Mouse (Mus musculus): Measurements from ENCODE around the gene Olfr288.

Olfr288 gene

DNA sequence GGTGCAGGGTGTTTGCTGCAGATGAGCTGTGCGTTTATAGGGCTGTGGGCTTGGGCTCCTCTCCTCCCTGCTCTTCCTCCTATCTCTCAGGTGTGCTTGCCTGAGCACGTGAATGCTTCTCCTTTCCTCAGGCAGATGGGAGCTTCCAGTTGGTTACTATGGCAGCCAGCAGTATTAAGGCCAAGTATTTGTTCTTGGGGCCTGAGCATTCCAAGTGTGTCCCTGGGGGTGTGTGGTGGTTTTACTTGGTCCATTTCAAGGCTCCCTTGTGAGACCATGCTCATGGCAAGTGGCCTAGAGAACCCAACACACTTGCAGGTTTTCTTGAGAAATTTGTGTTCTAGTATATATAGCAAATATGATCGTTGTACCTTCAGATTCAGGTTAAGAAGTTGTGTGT, at the start of gene Olfr288:
Olfr288 (minus strand) TSS at position 101 of the 400 bp plus-strand sequence.
- no peak for DNase-seq (ENCODE audit: inconsistent age in 2 of 2, low spot score in 1 of 2)

DNA sequence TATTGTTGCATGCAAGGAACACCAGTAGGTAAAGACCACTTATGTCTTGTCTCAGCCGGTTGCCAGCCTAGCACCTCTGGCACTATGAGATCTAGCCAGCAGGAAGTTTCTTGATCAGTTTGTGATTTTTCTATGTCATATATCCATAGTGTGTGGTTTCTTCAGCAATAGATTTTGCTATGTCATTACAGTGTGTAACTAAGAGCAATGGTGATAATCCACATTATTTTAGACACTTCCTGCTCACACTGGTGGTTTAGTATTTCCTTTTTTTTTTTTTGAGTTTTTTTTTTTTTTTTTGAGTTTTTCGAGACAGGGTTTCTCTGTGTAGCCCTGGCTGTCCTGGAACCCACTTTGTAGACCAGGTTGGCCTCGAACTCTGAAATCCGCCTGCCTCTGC, 40.1 kb upstream of the Olfr288 start:
- no peak for DNase-seq (ENCODE audit: inconsistent age in 2 of 2, low spot score in 1 of 2)

DNA sequence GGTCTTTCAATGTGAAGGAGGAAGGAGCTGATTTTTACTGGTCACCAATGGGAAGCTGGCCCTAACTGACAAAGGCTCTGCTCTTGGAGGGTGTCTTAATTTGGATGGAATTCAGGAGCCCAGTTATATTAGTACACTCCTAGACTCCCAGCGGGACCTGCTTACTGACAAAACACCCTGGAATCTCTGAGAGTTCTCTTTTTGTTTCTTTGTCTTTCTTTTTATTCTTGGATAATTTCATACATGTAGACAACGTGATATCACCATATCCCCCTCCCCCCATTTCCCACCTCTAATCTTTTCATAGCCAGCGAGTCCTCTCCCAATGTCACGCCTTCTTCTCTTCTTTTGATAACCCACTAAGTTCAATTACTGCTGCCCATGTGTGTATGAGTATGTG, 39.0 kb upstream of the Olfr288 start, which contains the start of gene Olfr286:
Olfr286 (minus strand) TSS at position 101 of the 400 bp plus-strand sequence.
- DNase-seq (ENCODE audit: inconsistent age in 2 of 2, low spot score in 1 of 2): no peak

- no peak for DNase-seq (ENCODE audit: inconsistent age in 2 of 2, low spot score in 1 of 2)
These were observed 30.8 kb upstream of the Olfr288 start for GRCm38 (mm10) chr15:98226096-98226495.

DNA sequence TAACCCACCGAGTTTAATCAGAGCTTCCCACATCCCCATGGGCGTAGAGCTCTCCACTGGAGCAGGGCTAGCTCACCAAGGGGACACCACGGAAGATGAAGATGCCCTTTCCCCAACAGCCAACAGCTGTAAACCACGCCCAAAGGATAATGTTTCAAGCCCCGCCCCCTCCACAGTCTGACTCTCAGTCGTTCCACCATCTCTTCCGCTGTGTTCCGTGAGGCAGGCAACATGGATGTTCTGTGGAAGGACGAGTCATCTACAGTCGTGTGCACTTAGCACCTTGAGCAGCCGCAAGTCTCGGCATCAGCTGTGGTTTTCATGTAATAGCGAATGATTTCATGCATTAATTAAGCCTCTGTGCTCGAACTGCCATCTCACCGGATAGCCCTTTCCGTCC, 30.3 kb upstream of the Olfr288 start:
- no peak for DNase-seq (ENCODE audit: inconsistent age in 2 of 2, low spot score in 1 of 2)

DNA sequence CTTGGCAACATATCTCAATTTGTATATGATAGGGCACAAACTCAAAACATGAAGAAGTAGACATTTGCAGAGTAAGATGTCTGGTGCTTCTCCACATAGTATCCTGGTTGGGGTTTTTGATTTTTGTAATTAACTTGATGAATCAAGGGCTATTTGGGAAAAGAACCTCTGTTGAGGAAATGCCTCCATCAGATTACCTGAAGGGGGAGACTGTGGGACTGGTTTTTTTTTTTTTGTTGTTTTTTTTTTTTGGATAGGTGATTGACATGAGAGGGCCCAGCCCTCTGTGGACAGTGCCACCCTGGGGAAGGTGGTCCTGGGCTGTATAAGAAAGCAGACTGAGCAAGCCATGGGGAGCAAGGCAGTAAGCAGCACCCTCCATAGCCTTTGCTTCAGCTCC, 27.0 kb upstream of the Olfr288 start:
- DNase-seq (ENCODE audit: inconsistent age in 2 of 2, low spot score in 1 of 2): no peak

DNA sequence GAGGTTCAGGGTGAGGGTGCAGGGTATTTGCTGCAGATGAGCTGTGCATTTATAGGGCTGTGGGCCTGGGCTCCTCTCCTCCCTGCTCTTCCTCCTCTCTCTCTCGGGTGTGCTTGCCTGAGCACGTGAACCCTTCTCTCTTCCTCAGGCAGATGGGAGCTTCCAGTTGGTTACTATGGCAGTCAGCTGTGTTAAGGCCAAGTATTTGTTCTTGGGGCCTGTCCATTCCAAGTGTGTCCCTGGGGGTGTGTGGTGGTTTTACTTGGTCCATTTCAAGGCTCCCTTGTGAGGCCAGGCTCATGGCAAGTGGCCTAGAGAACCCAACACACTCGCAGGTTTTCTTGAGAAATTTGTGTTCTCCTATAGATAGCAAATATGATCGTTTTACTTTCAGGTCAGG, 25.5 kb upstream of the Olfr288 start, which contains the start of the genes Gm44579 and Olfr287:
Gm44579 (minus strand) TSS at position 101 of the 400 bp plus-strand sequence.
Olfr287 (minus strand) TSS at position 180 of the 400 bp plus-strand sequence.
- no peak for DNase-seq (ENCODE audit: inconsistent age in 2 of 2, low spot score in 1 of 2)

- DNase-seq (ENCODE audit: inconsistent age in 2 of 2, low spot score in 1 of 2): no peak
These were observed 18.8 kb upstream of the Olfr288 start for GRCm38 (mm10) chr15:98214130-98214529.

DNA sequence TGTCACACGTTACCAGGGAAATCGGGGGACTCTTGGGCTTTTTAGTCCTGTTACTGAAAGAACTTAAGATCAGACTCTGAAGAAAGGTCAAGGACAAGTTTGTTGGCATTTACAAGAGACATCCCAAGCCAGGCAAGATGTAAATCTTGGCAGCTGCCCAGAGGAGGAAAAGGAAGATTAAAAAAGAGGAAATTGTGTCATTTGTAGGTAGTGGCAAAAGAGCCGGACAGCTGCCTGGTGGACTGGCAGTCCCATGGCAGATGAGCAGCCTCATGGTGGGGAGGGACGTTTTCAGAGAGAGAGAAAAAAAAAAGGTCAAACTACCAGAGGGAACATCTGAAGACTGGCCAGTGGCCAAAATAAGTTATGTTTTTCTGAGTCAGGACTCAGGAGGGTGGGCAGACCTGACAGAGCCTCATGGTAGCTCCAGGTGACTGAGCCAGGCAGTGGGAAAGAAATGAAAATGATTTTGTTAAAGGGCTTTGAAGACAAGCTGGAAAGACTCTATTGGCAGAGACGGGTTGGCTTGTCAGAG, 18.1 kb upstream of the Olfr288 start:
- peak; percentile 30 to 66 for DNase-seq (ENCODE audit: inconsistent age in 2 of 2, low spot score in 1 of 2)

- DNase-seq (ENCODE audit: inconsistent age in 2 of 2, low spot score in 1 of 2): no peak
These were observed 14.3 kb upstream of the Olfr288 start for GRCm38 (mm10) chr15:98209676-98210075.

- no peak for DNase-seq (ENCODE audit: inconsistent age in 2 of 2, low spot score in 1 of 2)
These were observed 10.9 kb downstream of the Olfr288 start for GRCm38 (mm10) chr15:98184456-98184855.

DNA sequence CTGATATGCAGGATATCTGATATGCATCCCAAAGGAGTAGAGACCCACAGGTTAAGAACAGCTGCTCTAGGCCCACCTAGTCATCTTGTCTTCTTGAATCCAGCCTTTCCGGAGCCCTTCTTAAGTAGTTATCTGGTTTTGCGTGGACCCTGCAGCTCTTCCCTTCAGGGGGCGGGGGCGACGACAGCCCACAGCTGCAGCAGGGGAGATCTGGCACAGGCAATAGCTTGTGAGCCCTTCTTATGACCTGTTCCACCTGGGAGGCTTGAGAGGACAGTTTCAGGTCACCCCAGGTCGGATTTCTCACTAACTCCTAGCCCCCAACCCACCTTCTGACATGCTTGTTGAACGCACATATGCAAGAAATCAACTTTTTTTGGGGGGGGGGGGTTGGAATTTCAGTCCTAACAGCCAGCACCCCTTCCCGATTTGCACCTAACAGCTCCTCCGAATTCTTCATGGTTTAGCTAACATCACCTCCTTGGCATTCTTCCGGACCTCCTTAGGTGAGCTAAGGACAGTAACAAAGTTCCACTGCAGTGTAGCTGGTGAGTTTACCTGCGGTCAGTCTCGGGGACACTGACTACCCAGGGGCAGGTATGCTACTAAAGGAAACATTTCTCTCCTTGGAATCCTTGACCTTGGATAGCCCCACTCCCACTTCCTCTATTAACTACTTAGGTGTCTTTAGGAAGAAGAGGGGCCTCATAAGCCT, 13.3 kb downstream of the Olfr288 start:
- no peak for DNase-seq (ENCODE audit: inconsistent age in 2 of 2, low spot score in 1 of 2)

GRCm38 (mm10) chr15:98181132-98181711, 14.1 kb downstream of the Olfr288 start:
- peak; percentile 95 to 97 for DNase-seq (ENCODE audit: inconsistent age in 2 of 2, low spot score in 1 of 2)

GRCm38 (mm10) chr15:98180567-98181131, 14.7 kb downstream of the Olfr288 start:
- DNase-seq (ENCODE audit: inconsistent age in 2 of 2, low spot score in 1 of 2): peak in 1 of 2 experiments; percentile 37

DNA sequence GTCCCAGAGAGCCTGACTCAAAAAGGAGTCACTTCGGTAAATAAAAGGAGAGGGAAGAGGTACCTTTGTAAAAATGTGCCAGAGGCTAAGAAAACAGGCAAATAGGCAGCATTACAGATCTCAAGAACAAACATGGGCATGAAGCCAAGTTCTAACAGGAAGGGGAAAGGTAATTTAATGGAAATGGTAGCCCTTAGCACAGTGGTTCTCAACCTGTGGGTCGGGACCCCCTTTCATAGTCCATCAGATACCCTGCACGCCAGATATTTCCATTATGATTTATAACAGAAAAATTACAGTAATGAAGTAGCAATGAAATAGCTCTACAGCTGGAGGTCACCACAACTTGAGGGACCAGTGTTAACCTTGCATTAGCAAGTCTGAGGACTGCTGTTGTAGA, 18.0 kb downstream of the Olfr288 start:
- no peak for DNase-seq (ENCODE audit: inconsistent age in 2 of 2, low spot score in 1 of 2)

DNA sequence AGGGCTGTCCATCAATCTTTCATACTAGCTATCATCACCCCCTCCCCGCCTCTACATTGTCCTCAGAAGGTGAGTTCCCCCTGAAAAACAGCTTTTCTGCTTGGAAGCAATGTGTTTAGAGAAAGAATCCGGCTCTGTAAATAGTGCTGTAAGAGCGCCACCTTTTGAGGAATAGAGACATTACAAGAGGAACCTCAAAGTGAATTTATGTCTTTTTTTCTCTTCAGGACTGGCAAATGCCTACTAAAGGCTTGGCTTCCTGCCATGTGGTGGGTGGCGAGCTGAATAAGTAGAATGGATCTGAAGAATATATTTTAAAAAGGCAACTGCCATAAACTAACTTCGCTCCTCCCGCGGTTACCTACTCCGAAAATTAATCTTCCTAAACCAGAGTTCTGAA, 21.5 kb downstream of the Olfr288 start:
- DNase-seq (ENCODE audit: inconsistent age in 2 of 2, low spot score in 1 of 2): peak in 1 of 2 experiments; percentile 82

DNA sequence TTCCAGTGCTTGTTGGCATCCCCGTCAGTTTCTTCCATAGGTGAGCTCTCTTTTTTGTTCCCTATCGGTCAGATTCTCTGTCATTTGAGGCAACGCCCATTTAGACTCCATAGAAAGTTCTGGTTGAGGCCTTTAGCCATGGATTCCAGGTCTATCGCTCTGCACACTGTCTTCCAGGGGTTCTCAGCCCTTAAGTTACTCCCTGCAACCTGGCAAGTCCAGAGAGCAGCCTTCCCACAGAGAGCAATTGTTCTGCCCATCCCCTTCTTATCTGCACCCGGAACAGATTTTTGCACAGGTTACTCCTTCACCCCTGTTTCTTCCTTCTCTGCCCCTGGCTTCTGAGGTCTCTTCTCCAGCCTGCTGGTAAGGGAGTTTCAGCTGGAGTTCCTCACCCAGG, 23.2 kb downstream of the Olfr288 start:
- no peak for DNase-seq (ENCODE audit: inconsistent age in 2 of 2, low spot score in 1 of 2)

DNA sequence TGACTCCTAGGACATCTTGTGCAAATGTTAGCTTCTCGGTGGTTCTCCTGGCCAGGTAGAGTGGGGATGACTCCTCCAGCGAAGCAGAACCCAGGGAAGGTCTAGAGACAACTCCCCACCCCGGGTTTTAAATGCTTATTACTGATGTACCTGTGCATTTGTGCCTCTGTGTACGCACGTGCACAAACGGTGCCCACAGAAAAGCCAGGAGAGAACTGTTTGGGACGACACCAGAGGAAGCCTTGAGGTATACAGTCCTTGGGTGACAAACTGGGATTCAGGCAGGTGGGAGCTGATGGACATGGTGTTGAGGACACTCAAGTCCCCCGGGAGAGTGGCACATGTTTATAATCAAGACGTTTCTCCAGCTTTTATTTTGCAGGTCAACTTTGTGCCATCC, 24.4 kb downstream of the Olfr288 start:
- DNase-seq (ENCODE audit: inconsistent age in 2 of 2, low spot score in 1 of 2): no peak

- no peak for DNase-seq (ENCODE audit: inconsistent age in 2 of 2, low spot score in 1 of 2)
These were observed 25.0 kb downstream of the Olfr288 start for GRCm38 (mm10) chr15:98170365-98170764.

GRCm38 (mm10) chr15:98168622-98169004, 26.7 kb downstream of the Olfr288 start:
- no peak for DNase-seq (ENCODE audit: inconsistent age in 2 of 2, low spot score in 1 of 2)

GRCm38 (mm10) chr15:98167645-98168621, 27.4 kb downstream of the Olfr288 start:
- peak; percentile 79 to 92 for DNase-seq (ENCODE audit: inconsistent age in 2 of 2, low spot score in 1 of 2)
